Mouse (Mus musculus) left cerebral cortex, adult 8-10 months (tissue): ENCODE data around the gene Uncx. TPM values are rescaled to one million over a fixed set of nuclear protein-coding genes. Genes with fewer than 3 reads are reported as not detected.
A peak's percentile ranks its signal among the peaks of the same experiment; 100 is the strongest.

Experiments used
- DNase-seq, 2 experiments: peaks; one replicate each; pipeline ENCODE4 v3.0.0; 2022; ENCODE audit warnings: low spot score in 2 of 2
- total RNA-seq, 4 experiments: library from RNA; stranded (reverse); gene quantifications; 2 replicates each; pipeline ENCODE4 v1.2.4; 2022

Gene Uncx
- under 1 TPM in 3 of 4 experiments, not detected in 1; 0.14 to 0.74 (median 0.14) TPM for total RNA-seq

- no peak for DNase-seq
These were observed at the start of gene Uncx for GRCm38 (mm10) chr5:139543214-139543613. TSS of gene Uncx (plus strand) at chr5:139543494.

GRCm38 (mm10) chr5:139493690-139494089 lies 49.6 kb upstream of the Uncx start:
- no peak for DNase-seq

GRCm38 (mm10) chr5:139495019-139495669 lies 48.1 kb upstream of the Uncx start:
- DNase-seq: peak in 1 of 2 experiments; percentile 20

DNA sequence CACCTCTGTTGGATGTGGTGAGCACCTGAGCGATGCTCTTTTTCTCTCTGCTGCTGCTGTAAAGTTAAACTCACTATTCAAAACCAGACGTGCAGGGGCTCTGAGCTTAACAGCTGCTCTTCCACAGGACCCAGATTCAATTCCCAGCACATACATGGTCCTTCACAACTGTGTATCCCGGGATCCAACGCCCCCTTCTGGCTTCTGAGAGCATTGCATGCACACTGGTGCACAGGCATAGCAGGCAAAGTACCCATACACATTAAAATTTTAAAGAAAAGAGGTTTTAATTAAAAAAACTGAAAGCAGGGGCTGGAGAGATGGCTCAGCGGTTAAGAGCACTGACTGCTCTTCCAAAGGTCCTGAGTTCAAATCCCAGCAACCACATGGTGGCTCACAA lies 46.4 kb upstream of the Uncx start:
- DNase-seq: no peak

DNA sequence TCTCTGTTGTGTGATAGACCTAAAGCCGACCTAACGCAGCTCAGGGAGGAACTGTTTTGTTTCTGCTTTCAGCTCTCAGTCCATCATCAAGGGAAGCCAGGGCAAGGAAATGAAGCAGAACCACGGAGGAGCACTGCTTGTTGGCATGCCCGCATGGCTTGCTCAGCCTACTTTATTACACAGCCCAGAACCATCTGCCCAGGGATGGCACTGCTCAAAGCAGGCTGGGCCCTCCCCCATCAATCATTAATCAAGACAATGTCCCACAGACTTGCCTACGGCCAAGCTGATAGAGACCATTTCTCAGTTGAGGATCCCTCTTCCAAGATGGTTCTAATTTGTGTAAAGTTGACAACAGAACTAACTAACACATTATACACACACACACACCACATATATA lies 44.5 kb upstream of the Uncx start:
- DNase-seq: no peak

DNA sequence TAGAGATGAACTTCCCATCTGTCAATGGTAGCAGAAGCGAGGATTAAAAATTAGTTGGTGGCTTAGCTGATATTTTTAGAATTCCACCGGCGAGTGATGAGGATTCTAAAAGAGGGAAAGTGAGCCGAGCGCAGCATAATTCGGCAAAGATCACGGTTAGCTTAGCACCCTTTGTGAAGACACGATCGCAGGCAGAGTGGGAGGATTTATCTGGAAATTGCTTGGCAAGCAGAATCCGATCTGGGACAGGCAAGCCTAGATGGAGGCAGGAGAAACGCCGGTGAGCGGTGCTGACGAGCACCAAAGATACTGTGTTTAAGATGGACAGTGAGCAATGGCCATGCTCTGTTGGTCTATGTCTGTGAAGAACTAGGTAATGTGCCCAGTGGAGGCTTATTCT lies 41.0 kb upstream of the Uncx start:
- peak in 1 of 2 experiments; percentile 38 for DNase-seq

GRCm38 (mm10) chr5:139505073-139505606 lies 38.2 kb upstream of the Uncx start:
- DNase-seq: peak; percentile 33 to 38

- no peak for DNase-seq
These were observed 37.1 kb upstream of the Uncx start for GRCm38 (mm10) chr5:139506207-139506606.

GRCm38 (mm10) chr5:139510682-139511366 lies 32.5 kb upstream of the Uncx start:
- DNase-seq: no peak

DNA sequence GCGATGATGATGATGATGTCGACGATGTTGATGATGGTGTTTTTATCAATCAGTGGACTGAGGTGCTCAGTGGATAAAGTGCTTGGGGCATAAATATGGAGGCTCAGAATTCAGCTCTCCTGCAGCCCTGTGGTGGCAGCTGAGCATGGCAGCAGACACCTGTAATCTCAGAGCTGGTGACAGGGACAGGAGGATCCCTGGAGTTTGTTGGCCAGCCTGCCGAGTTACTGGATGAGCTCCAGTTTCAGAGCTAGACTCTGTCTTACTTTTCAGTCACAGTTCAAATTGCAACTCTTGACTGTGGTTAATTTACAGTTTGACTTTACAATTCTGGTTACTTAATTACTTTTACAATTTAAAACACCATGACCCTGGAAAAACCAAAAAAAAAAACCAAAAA lies 31.1 kb upstream of the Uncx start:
- DNase-seq: no peak

DNA sequence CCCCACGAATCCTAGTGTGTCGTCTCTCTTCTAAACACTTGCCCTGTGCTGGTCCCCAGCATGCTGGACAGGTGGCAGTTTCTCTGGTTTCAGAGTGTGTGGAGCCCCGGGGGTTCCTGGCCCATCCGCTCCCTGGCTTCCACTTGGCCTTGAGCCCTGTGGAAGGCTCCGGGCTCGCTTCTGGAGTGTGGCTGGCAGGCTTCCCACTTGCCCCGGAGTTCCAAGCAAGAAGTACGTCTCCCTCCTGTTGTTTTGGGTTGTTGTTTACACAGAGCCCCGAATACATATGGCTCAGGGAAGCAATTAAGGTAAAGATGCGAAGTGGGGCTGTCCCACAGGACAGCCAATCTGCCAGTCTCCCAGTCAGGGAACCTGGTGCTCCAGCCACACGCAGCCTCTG lies 27.0 kb upstream of the Uncx start:
- no peak for DNase-seq

DNA sequence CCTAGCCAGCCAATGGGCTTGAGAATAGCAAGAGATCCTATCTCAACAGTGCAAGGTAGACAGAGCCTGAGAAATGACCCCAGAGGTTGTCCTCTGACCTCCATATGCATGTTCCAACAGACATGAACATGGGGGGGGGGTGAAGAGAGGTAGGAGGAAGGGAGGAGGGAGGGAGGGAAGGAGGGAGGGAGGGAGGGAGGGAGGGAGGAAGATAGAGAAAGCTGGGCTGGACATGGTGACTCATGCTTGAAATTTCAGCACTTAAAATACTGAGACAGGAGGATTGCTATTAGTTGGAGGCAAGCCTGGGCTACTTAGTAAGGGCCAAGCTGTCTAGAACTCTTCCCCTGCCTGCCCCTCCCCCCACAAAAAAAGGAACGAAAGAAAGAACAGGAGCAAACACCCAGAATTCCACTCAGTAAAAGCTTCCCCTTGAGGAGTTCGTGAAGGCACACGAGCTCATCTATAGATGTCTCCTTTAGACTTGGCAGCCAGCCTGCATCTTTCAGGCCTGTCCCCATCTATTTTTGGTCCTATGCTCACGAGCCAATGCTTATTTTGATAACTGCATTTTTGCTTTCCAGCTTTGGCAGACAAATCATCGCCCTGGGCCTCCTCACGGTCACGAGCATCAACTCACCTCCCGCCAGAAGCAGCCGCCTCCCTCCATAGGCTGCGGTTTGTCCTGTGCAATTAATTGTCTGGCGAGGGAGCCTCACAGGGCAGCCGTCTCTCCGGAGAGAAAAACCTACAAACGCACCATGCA lies 23.0 kb upstream of the Uncx start:
- DNase-seq: no peak

DNA sequence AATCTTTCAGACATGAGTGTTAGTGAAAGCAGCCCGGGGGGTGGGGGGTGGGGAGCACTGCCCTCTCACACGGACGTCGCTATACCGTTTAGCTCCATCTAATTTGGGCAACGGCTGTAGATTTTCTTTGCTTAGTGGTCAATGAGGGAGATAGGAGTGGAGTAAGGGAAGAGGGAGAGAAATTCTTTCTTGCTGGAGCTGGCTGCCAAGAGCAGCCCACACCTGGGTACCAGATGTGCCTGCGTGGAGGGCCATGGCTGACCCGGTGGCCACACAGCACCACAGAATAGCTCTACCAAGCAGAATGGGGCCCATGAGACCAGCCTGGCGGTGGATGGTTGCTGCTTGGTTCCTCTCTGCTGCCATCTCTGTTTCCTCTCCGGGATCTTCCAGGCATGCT lies 21.3 kb upstream of the Uncx start:
- DNase-seq: no peak

DNA sequence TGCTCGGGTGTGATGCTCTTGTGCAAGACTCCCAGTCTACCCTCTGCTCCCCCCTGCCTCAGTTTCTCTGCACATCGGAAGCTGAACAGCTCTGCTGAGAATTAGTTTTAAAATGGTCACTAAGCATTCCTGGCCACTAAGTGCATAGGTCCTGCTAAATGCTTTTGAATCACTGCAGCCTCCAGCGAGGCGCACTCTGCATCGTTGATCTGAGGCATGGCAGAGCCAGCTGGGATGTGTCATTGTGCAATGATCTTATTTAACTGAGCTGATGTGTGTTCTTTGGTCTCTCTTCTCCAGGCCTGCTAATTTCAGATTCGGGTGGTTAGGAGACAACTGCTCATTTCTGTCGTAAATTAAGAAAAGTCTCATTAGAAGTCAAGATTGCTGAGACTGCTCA lies 14.4 kb upstream of the Uncx start:
- DNase-seq: no peak

GRCm38 (mm10) chr5:139535386-139535919 lies 7.8 kb upstream of the Uncx start:
- DNase-seq: no peak

DNA sequence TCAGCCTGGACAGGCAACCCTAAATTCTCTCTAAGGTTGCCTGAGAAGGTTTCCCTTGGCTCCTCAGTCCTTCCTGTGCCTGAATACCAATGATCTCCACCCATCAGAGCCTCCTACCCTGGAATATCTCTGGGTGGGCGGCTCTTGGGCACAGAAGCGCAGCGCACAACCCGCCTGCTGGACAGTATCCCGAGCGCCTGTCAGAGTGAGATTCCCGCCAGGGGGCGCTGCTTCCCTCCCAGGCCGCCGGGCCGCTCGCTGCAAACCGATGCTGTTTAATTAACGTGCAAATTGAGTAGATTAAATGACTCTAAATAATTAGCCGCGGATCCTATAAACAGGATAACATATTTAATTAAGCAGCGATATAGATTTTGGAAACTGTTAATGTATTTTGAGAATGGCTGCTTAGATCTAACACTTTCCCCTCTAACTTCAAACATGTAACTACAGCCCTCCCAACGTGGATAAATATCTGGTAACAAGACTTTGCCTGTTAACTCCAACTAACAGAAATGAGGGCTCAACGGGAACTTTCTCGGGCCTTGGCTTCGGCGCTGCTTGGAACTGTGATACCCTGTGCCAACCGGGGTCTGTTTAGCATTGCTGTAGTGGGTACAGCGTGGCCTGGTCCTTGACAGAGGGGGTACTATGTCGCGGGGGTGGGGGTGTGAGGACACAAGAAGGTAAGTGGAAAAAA lies 6.9 kb upstream of the Uncx start:
- no peak for DNase-seq

GRCm38 (mm10) chr5:139536911-139537738 lies 6.2 kb upstream of the Uncx start:
- DNase-seq: no peak

- DNase-seq: no peak
These were observed 5.6 kb upstream of the Uncx start for GRCm38 (mm10) chr5:139537739-139538135.

GRCm38 (mm10) chr5:139541151-139542042 lies 1.9 kb upstream of the Uncx start:
- DNase-seq: no peak
